Comparison of ENCODE assay signal across 33 mouse cellular contexts in genomic region chr11:77752525-77752924, GRCm38 (mm10). TPM values are rescaled to one million over a fixed set of nuclear protein-coding genes. Genes with fewer than 3 reads are reported as not detected.
A peak's percentile ranks its signal among the peaks of the same experiment; 100 is the strongest.
DNase-seq lines count a peak whose midpoint lies in the region; ATAC-seq lines count a peak whose summit lies in the region.
"Had no signal": no experiment of that assay in that cellular context is flagged by ENCODE, and none has a peak within 500 bp of the region (broad histone marks: within the 10 kb centered on the region; RNA-seq: fewer than 3 reads in every experiment).

No protein-coding gene starts in this region.

- 0 out of 2 replicates have a peak overlapping the region, but pooled peaks have one; percentile 29 for H3K9ac ChIP-seq in liver, embryonic 16.5 days (ENCODE audit: low read depth, low read length)
- H3K9ac ChIP-seq: embryonic facial prominence, embryonic 13.5 days; forebrain, embryonic 15.5 days; hindbrain, embryonic 15.5 days; limb, embryonic 15.5 days; neural tube, embryonic 15.5 days had no signal

- H3K27ac ChIP-seq in liver, embryonic 16.5 days (ENCODE audit: low read length) = peak overlapping the region; percentile 65
- H3K27ac ChIP-seq in limb, embryonic 10.5 days = no peak overlapping the region
- H3K27ac ChIP-seq: embryonic facial prominence, embryonic 13.5 days; forebrain, embryonic 15.5 days; hindbrain, embryonic 15.5 days; limb, embryonic 15.5 days; macrophage; neural tube, embryonic 15.5 days had no signal

- H3K4me1 ChIP-seq in liver, embryonic 16.5 days (ENCODE audit: control insufficient read depth, low read depth, low read length) = peaks cover 25% of the 10 kb centered on the region
- no peaks in the 10 kb centered on the region for H3K4me1 ChIP-seq in limb, embryonic 10.5 days
- H3K4me1 ChIP-seq: embryonic facial prominence, embryonic 13.5 days; forebrain, embryonic 15.5 days; hindbrain, embryonic 15.5 days; limb, embryonic 15.5 days; neural tube, embryonic 15.5 days had no signal

- DNase-seq in adrenal gland, adult 2 months = peak; percentile 42
- no peak for DNase-seq in adrenal gland, postnatal 10 days
- peak; percentile 57 for DNase-seq in c-Kit-negative CD71-positive TER-119-positive erythroid progenitor cells, embryonic 14.5 days (ENCODE audit: low read depth, low spot score)
- peak; percentile 74 for DNase-seq in liver
- no peak for DNase-seq in left cerebral cortex, postnatal 14 days (ENCODE audit: low spot score in 2 of 2)
- DNase-seq in urinary bladder, postnatal 25 days (ENCODE audit: low spot score) = no peak
- DNase-seq in limb, embryonic 10.5 days (ENCODE audit: low spot score) = no peak
- DNase-seq: cerebellum, adult 2 months; cerebellum, postnatal 25 days; embryo, embryonic 11 days; gastrocnemius, postnatal 10 days; heart, adult 11 months; kidney, postnatal 25 days; right cerebral cortex, adult 18-20 months; spleen, adult 18-20 months; thymus, postnatal 36 days had no signal

- intact Hi-C loops in left cerebral cortex, postnatal 14 days (cut with DNase I) = no loop called here

- H3K9me3 ChIP-seq in liver, embryonic 16.5 days (replicated peaks; ENCODE audit: control insufficient read depth, low read length) = no peaks in the 10 kb centered on the region
- H3K9me3 ChIP-seq in limb, embryonic 10.5 days (replicated peaks) = no peaks in the 10 kb centered on the region
- H3K9me3 ChIP-seq: embryonic facial prominence, embryonic 13.5 days; forebrain, embryonic 15.5 days; hindbrain, embryonic 15.5 days; limb, embryonic 15.5 days; neural tube, embryonic 15.5 days had no signal

- H3K36me3 ChIP-seq in liver, embryonic 16.5 days (ENCODE audit: control insufficient read depth, insufficient read depth) = no peaks in the 10 kb centered on the region
- H3K36me3 ChIP-seq in limb, embryonic 10.5 days = no peaks in the 10 kb centered on the region
- H3K36me3 ChIP-seq: embryonic facial prominence, embryonic 13.5 days; forebrain, embryonic 15.5 days; hindbrain, embryonic 15.5 days; limb, embryonic 15.5 days; neural tube, embryonic 15.5 days had no signal

- 32% methylated on average over 5 of the region's 5 CpGs for WGBS in liver, embryonic 16.5 days (ENCODE audit: insufficient replicate concordance)
- WGBS in limb, embryonic 10.5 days = 78% methylated on average over 5 of the region's 5 CpGs

- H3K4me2 ChIP-seq in liver, embryonic 16.5 days (ENCODE audit: low read depth, low read length) = peak overlapping the region; percentile 31
- H3K4me2 ChIP-seq: embryonic facial prominence, embryonic 13.5 days; forebrain, embryonic 15.5 days; heart, embryonic 11.5 days; hindbrain, embryonic 15.5 days; limb, embryonic 15.5 days; midbrain, embryonic 11.5 days; neural tube, embryonic 15.5 days had no signal

- no peaks in the 10 kb centered on the region for H3K27me3 ChIP-seq in liver, embryonic 16.5 days (ENCODE audit: control insufficient read depth, insufficient read depth, low read depth, low read length)
- H3K27me3 ChIP-seq in limb, embryonic 10.5 days (ENCODE audit: low read depth, poor library complexity, severe bottlenecking) = no peaks in the 10 kb centered on the region
- H3K27me3 ChIP-seq: embryonic facial prominence, embryonic 13.5 days; forebrain, embryonic 15.5 days; hindbrain, embryonic 15.5 days; limb, embryonic 15.5 days; neural tube, embryonic 15.5 days had no signal

- H3K4me3 ChIP-seq in liver, embryonic 16.5 days (ENCODE audit: low read depth, low read length) = no peak overlapping the region
- H3K4me3 ChIP-seq in limb, embryonic 10.5 days = no peak overlapping the region
- H3K4me3 ChIP-seq: embryonic facial prominence, embryonic 13.5 days; forebrain, embryonic 15.5 days; hindbrain, embryonic 15.5 days; limb, embryonic 15.5 days; neural tube, embryonic 15.5 days had no signal

- peak; percentile 81 for ATAC-seq in liver, embryonic 16.5 days (ENCODE audit: low read depth)
- ATAC-seq: forebrain, embryonic 15.5 days had no signal

RNA-seq across cellular contexts. Expression of gene Myo18a, which starts 10.5 kb away (rescaled TPM):
- 10 to 100 TPM; 50.4 to 75.6 TPM for total RNA-seq in adrenal gland, adult 2 months (2021)
- polyA plus RNA-seq in adrenal gland, adult 2 months (2012; rRNA removed) = 66.5 and 70.4 TPM in 2 replicates
- 10 to 100 TPM; 53.9 to 80.1 TPM for total RNA-seq in adrenal gland, postnatal 10 days (2021)
- polyA plus RNA-seq in liver, embryonic 16.5 days (2015; fragmentation: Nextera tagmentation; extraction: Ambion mirVana) = 15.4 and 16.0 TPM in 2 replicates
- total RNA-seq in left cerebral cortex, postnatal 14 days (2021) = 100 to 1,000 TPM; 151 to 169 TPM
- polyA plus RNA-seq in limb, embryonic 10.5 days (2016; fragmentation: Nextera tagmentation; extraction: Ambion mirVana) = 25.6 and 29.5 TPM in 2 replicates

RNA-seq across cellular contexts. Expression of gene Cryba1, which starts 27.4 kb away (rescaled TPM):
- total RNA-seq in adrenal gland, adult 2 months (2021) = not detected
- not detected in 2 replicates for polyA plus RNA-seq in adrenal gland, adult 2 months (2012; rRNA removed)
- total RNA-seq in adrenal gland, postnatal 10 days (2021) = not detected
- not detected in 2 replicates for polyA plus RNA-seq in liver, embryonic 16.5 days (2015; fragmentation: Nextera tagmentation; extraction: Ambion mirVana)
- total RNA-seq in left cerebral cortex, postnatal 14 days (2021) = not detected
- polyA plus RNA-seq in limb, embryonic 10.5 days (2016; fragmentation: Nextera tagmentation; extraction: Ambion mirVana) = not detected in 2 replicates
- total RNA-seq: gastrocnemius, postnatal 10 days; hematopoietic stem cell, adult 5-6 weeks; layer of hippocampus, adult 8-10 months; left cerebral cortex, adult 18-20 months; left cerebral cortex, postnatal 36 days; midbrain, postnatal 0 days had no signal
- polyA plus RNA-seq: cerebellum, adult 2 months; embryonic facial prominence, embryonic 13.5 days; heart, embryonic 11.5 days; heart, postnatal 0 days; kidney, embryonic 14.5 days; limb, embryonic 15.5 days; lung, embryonic 16.5 days; macrophage had no signal

RNA-seq across cellular contexts. Expression of gene Gm10277, which starts 35.0 kb away (rescaled TPM):
- total RNA-seq in adrenal gland, adult 2 months (2021) = not detected
- polyA plus RNA-seq in adrenal gland, adult 2 months (2012; rRNA removed) = not detected in 2 replicates
- total RNA-seq in adrenal gland, postnatal 10 days (2021) = not detected
- 0.51 and 0.81 TPM in 2 replicates for polyA plus RNA-seq in liver, embryonic 16.5 days (2015; fragmentation: Nextera tagmentation; extraction: Ambion mirVana)
- total RNA-seq in left cerebral cortex, postnatal 14 days (2021) = not detected
- polyA plus RNA-seq in limb, embryonic 10.5 days (2016; fragmentation: Nextera tagmentation; extraction: Ambion mirVana) = 1.1 and 1.4 TPM in 2 replicates
- total RNA-seq: gastrocnemius, postnatal 10 days; hematopoietic stem cell, adult 5-6 weeks; layer of hippocampus, adult 8-10 months; left cerebral cortex, adult 18-20 months; left cerebral cortex, postnatal 36 days; midbrain, postnatal 0 days had no signal
- polyA plus RNA-seq: cerebellum, adult 2 months; macrophage had no signal

Comparison
In these comparisons a context has a peak if more than half of its experiments do, and no peak if none do; other contexts are left out.
1. DNase-seq: peak in adrenal gland, adult 2 months (single experiment), c-Kit-negative CD71-positive TER-119-positive erythroid progenitor cells, embryonic 14.5 days (single experiment) and liver (single experiment); none in adrenal gland, postnatal 10 days (single experiment), left cerebral cortex, postnatal 14 days (0 of 2), urinary bladder, postnatal 25 days (single experiment) and limb, embryonic 10.5 days (single experiment).